Mouse (Mus musculus) regulatory T cell (primary cell): ENCODE data around the gene Taf11.

ENCODE experiments used
- in situ Hi-C: fragments of 300-600 bp; cut with MboI, MseI; formaldehyde crosslinking; loops from one replicate; pipeline ENCODE4 v1.15.1; 2025; ENCODE audit warnings: high pct_unique_total_duplicates

Gene Taf11

DNA sequence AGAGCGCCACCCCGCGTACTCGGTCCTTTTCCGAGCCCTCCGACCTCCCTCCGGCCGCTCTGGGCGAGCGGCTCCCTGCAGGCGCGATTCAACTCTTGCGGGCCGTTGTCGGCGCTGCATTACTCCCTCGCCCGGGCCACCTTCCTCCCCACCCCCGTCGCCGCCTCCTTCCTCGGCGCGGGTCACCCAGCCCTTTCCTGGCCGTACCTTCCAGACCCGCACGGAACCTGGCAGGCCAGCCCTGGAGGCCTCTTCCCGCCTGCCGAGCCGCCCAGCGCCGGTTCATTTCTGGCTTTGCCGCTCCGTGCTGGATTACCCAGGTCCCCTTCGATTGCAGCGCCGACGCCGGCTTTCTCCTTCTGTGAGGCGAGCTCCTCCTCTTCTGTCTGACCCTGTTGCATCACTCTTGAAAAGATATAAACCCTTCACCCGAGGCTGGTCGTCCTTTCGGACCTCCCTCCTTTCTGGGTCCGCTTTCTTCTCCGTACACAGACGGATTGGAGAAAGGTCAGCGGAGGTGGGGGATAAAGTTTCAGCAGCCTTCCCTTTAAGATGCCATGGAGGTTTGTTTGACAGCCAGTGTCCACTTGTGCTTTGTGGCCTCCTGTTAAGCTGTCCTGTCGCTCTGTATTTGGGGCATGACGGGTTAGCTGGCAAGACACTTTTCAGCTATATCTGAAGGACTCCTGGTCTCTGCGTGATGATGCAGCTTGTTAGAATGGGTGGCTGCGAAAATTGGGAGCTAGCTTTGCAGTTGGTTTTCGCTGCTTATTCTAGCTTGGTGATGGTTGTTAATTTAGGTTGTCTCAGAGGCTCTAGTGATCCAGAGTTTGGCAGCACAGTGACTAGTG lies 52.6 kb downstream of the Taf11 start:
- in situ Hi-C loops, result no loop called here

GRCm38 (mm10) chr17:27856265-27856797 lies 53.3 kb downstream of the Taf11 start, which contains the start of gene Uhrf1bp1:
TSS of gene Uhrf1bp1 (plus strand) at chr17:27856441.
- in situ Hi-C loops, result no loop called here
